In genomic region chr19:59289811-59290210, GRCm38 (mm10) we compare ENCODE assay signal across 21 mouse cellular contexts. TPM values are rescaled to one million over a fixed set of nuclear protein-coding genes. Genes with fewer than 3 reads are reported as not detected.
DNase-seq lines count a peak whose midpoint lies in the region; ATAC-seq and TF ChIP-seq lines count a peak whose summit lies in the region.
"Had no signal": no experiment of that assay in that cellular context is flagged by ENCODE, and none has a peak within 500 bp of the region (broad histone marks: within the 10 kb centered on the region; RNA-seq: fewer than 3 reads in every experiment).

No protein-coding gene starts in this region.

- no peak overlapping the region for H3K4me3 ChIP-seq in lung, postnatal 0 days (ENCODE audit: low read depth, low read length)
- H3K4me3 ChIP-seq: forebrain, embryonic 13.5 days; limb, embryonic 10.5 days; stomach, embryonic 15.5 days had no signal

- H3K4me2 ChIP-seq in lung, postnatal 0 days (replicated peaks; ENCODE audit: low read depth, low read length) = no peak overlapping the region
- H3K4me2 ChIP-seq: forebrain, embryonic 13.5 days; stomach, embryonic 15.5 days had no signal

- H3K4me1 ChIP-seq in lung, postnatal 0 days (ENCODE audit: insufficient read depth, low read depth, low read length) = no peaks in the 10 kb centered on the region
- H3K4me1 ChIP-seq: forebrain, embryonic 13.5 days; limb, embryonic 10.5 days; stomach, embryonic 15.5 days had no signal

- peak; percentile 40; the same call in 1 of the 2 replicates for ATAC-seq in lung, postnatal 0 days
- ATAC-seq in megakaryocyte-erythroid progenitor cell, adult 5-6 weeks (replicated peaks; ENCODE audit: low FRiP score, low TSS enrichment, poor library complexity, severe bottlenecking) = peak; percentile 14; the same call in 1 of the 2 replicates
- ATAC-seq in frontal cortex, adult (ENCODE audit: low TSS enrichment) = no peak
- ATAC-seq: forebrain, embryonic 13.5 days; liver, postnatal 0 days; midbrain, embryonic 16.5 days had no signal

- H3K9me3 ChIP-seq in lung, postnatal 0 days (ENCODE audit: low read length) = no peaks in the 10 kb centered on the region
- H3K9me3 ChIP-seq: forebrain, embryonic 13.5 days; limb, embryonic 10.5 days; stomach, embryonic 15.5 days had no signal

- TF ChIP-seq EP300 in lung, postnatal 0 days (IDR thresholded peaks at IDR 0.05) = no peak

- 78% methylated on average over 6 of the region's 6 CpGs for WGBS in lung, postnatal 0 days

- H3K27me3 ChIP-seq in lung, postnatal 0 days (replicated peaks; ENCODE audit: insufficient read depth, low read length) = no peaks in the 10 kb centered on the region
- H3K27me3 ChIP-seq: forebrain, embryonic 13.5 days; stomach, embryonic 15.5 days had no signal

- TF ChIP-seq CTCF in lung, postnatal 0 days (IDR thresholded peaks at IDR 0.05) = no peak

- no peaks in the 10 kb centered on the region for H3K36me3 ChIP-seq in lung, postnatal 0 days (ENCODE audit: insufficient read depth, low read length)
- H3K36me3 ChIP-seq: stomach, embryonic 15.5 days had no signal

- no peak overlapping the region for H3K9ac ChIP-seq in lung, postnatal 0 days (replicated peaks; ENCODE audit: low read depth)
- H3K9ac ChIP-seq: forebrain, embryonic 13.5 days; liver, postnatal 0 days; stomach, embryonic 15.5 days had no signal

- DNase-seq in adrenal gland, adult 2 months = peak; percentile 53
- DNase-seq in adrenal gland, postnatal 25 days = no peak
- no peak for DNase-seq in lung, postnatal 0 days (ENCODE audit: low spot score)
- DNase-seq in lung, adult 18-20 months = no peak
- DNase-seq in Muller cell, postnatal 12 days (ENCODE audit: inconsistent ontology term) = peak; percentile 17
- DNase-seq in left cerebral cortex, adult 9 months (ENCODE audit: low spot score in 2 of 2) = no peak
- DNase-seq: B cell, adult 2 months; cerebellum, adult 2 months; cerebellum, postnatal 36 days; gastrocnemius, postnatal 14 days; kidney, adult 18-20 months; kidney, postnatal 14 days; liver, postnatal 0 days; retina, postnatal 1 day; thymus, adult 2 months had no signal

- H3K27ac ChIP-seq in lung, postnatal 0 days (ENCODE audit: low read length) = no peak overlapping the region
- H3K27ac ChIP-seq: forebrain, embryonic 13.5 days; limb, embryonic 10.5 days; stomach, embryonic 15.5 days had no signal

RNA-seq across cellular contexts. Expression of gene Slc18a2, which starts 29.1 kb away (rescaled TPM):
- 10 to 100 TPM; 10.4 to 25.8 TPM for total RNA-seq in adrenal gland, adult 2 months (2021)
- 4.3 and 8.7 TPM in 2 replicates for polyA plus RNA-seq in adrenal gland, adult 2 months (2012; rRNA removed)
- total RNA-seq in adrenal gland, postnatal 25 days (2021) = 13.0 and 15.0 TPM in 2 replicates
- 2.7 and 3.3 TPM in 2 replicates for polyA plus RNA-seq in lung, postnatal 0 days (2015; fragmentation: Nextera tagmentation; extraction: Ambion mirVana)
- total RNA-seq in megakaryocyte-erythroid progenitor cell, adult 5-6 weeks (2014; fragmentation: Nextera tagmentation) = 14.8 and 19.7 TPM in 2 replicates
- total RNA-seq in megakaryocyte-erythroid progenitor cell, adult 5-6 weeks (2017) = 11.3 and 26.0 TPM in 2 replicates

RNA-seq across cellular contexts. Expression of gene Rps12-ps3, which starts 32.3 kb away (rescaled TPM):
- 100 to 1,000 TPM; 445 to 681 TPM for total RNA-seq in adrenal gland, adult 2 months (2021)
- 1,063 and 1,394 TPM in 2 replicates for polyA plus RNA-seq in adrenal gland, adult 2 months (2012; rRNA removed)
- total RNA-seq in adrenal gland, postnatal 25 days (2021) = 267 and 689 TPM in 2 replicates
- polyA plus RNA-seq in lung, postnatal 0 days (2015; fragmentation: Nextera tagmentation; extraction: Ambion mirVana) = 24.0 and 25.3 TPM in 2 replicates
- 403 and 406 TPM in 2 replicates for total RNA-seq in megakaryocyte-erythroid progenitor cell, adult 5-6 weeks (2014; fragmentation: Nextera tagmentation)
- 963 and 1,109 TPM in 2 replicates for total RNA-seq in megakaryocyte-erythroid progenitor cell, adult 5-6 weeks (2017)

RNA-seq across cellular contexts. Expression of gene Pdzd8, which starts 55.8 kb away (rescaled TPM):
- 10 to 100 TPM; 32.1 to 33.7 TPM for total RNA-seq in adrenal gland, adult 2 months (2021)
- polyA plus RNA-seq in adrenal gland, adult 2 months (2012; rRNA removed) = 10.2 and 11.3 TPM in 2 replicates
- 34.8 and 38.9 TPM in 2 replicates for total RNA-seq in adrenal gland, postnatal 25 days (2021)
- polyA plus RNA-seq in lung, postnatal 0 days (2015; fragmentation: Nextera tagmentation; extraction: Ambion mirVana) = 6.3 and 6.8 TPM in 2 replicates
- total RNA-seq in megakaryocyte-erythroid progenitor cell, adult 5-6 weeks (2014; fragmentation: Nextera tagmentation) = 31.9 and 35.1 TPM in 2 replicates
- 35.5 and 41.3 TPM in 2 replicates for total RNA-seq in megakaryocyte-erythroid progenitor cell, adult 5-6 weeks (2017)

Comparison
In these comparisons a context has a peak if more than half of its experiments do, and no peak if none do; other contexts are left out.
1. DNase-seq: peak in adrenal gland, adult 2 months (single experiment) and Muller cell, postnatal 12 days (single experiment); none in adrenal gland, postnatal 25 days (single experiment), lung, postnatal 0 days (single experiment), lung, adult 18-20 months (0 of 2) and left cerebral cortex, adult 9 months (0 of 2).